Mouse (Mus musculus) liver, embryonic 16.5 days (tissue): ENCODE results near the gene Utp11. TPM values are rescaled to one million over a fixed set of nuclear protein-coding genes. Genes with fewer than 3 reads are reported as not detected.

ENCODE experiments used
- ATAC-seq: fragments of 200-750 bp; cut with Nextera tagmentation; 2 replicates; pipeline ENCODE4 v1.8.0; 2017; ENCODE audit warnings: low read depth, mild to moderate bottlenecking, moderate number of reproducible peaks, moderate library complexity
- H3K27ac ChIP-seq: fragments of 300-500 bp; sonication (generic); 2 replicates; pipeline ENCODE4 v1.5.1; 2014; ENCODE audit warnings: mild to moderate bottlenecking, low read length
- H3K27me3 ChIP-seq: fragments of 300-500 bp; sonication (generic); 2 replicates; pipeline ENCODE4 v1.6.1; 2014; ENCODE audit warnings: low read depth, low read length, mixed read lengths; ENCODE audit not compliant: control insufficient read depth, insufficient read depth
- H3K36me3 ChIP-seq: fragments of 300-500 bp; sonication (generic); 2 replicates; pipeline ENCODE4 v1.6.1; 2014; ENCODE audit warnings: mild to moderate bottlenecking; ENCODE audit not compliant: control insufficient read depth, insufficient read depth
- H3K4me1 ChIP-seq: fragments of 300-500 bp; sonication (generic); 2 replicates; pipeline ENCODE4 v1.6.1; 2014; ENCODE audit warnings: low read depth, low read length, mixed read lengths; ENCODE audit not compliant: control insufficient read depth
- H3K4me2 ChIP-seq: fragments of 300-500 bp; sonication (generic); 2 replicates; pipeline ENCODE4 v1.6.1; 2014; ENCODE audit warnings: low read depth, low read length, mixed read lengths
- H3K4me3 ChIP-seq: fragments of 300-500 bp; sonication (generic); 2 replicates; pipeline ENCODE4 v1.5.1; 2014; ENCODE audit warnings: low read depth, mild to moderate bottlenecking, low read length
- H3K9ac ChIP-seq: fragments of 300-500 bp; sonication (generic); 2 replicates; pipeline ENCODE4 v1.6.1; 2014; ENCODE audit warnings: low read depth, low read length
- H3K9me3 ChIP-seq: fragments of 300-500 bp; sonication (generic); replicated peaks from 2 replicates; pipeline ENCODE4 v1.6.1; 2016; ENCODE audit warnings: low read length; ENCODE audit not compliant: control insufficient read depth
- WGBS: fragments of 180-500 bp; shearing (Covaris S2); extraction: QIAGEN DNeasy Blood & Tissue Kit; methylation state at CpG from one replicate; pipeline ENCODE4 v1.1.7; 2014; ENCODE audit not compliant: insufficient replicate concordance; 5-methylcytosine and 5-hydroxymethylcytosine counted together
- polyA plus RNA-seq: library from polyadenylated mRNA; unstranded; fragments of >200 nt; fragmentation: Nextera tagmentation; extraction: Ambion mirVana; gene quantifications from 2 replicates; pipeline ENCODE4 v1.2.1, GENCODE M21; 2015

Utp11 gene
- polyA plus RNA-seq, 1 experiment from 2014 or later: 19.9 TPM

GRCm38 (mm10) chr4:124656854-124657650 lies 36.3 kb downstream of the Utp11 start:
- H3K4me1 ChIP-seq: peaks cover 13% of the 10 kb centered on the region
- no peaks in the 10 kb centered on the region for H3K9me3 ChIP-seq
- under 1% methylated on average over 79 of the region's 92 CpGs for WGBS
- peak overlapping the region; percentile 66 for H3K4me2 ChIP-seq
- H3K36me3 ChIP-seq: no peaks in the 10 kb centered on the region
- H3K4me3 ChIP-seq: peak overlapping the region; percentile 53
- no peak overlapping the region for H3K9ac ChIP-seq
- H3K27me3 ChIP-seq: peaks cover 95% of the 10 kb centered on the region
- H3K27ac ChIP-seq: no peak overlapping the region
- peak; percentile 87 for ATAC-seq

GRCm38 (mm10) chr4:124656518-124656853 lies 36.9 kb downstream of the Utp11 start, which contains the start of gene Pou3f1:
TSS of gene Pou3f1 (plus strand) at chr4:124656807.
- no peak for ATAC-seq
- H3K4me2 ChIP-seq: peak within 1 kb of the TSS; percentile 66
- no peaks in the 10 kb centered on the region for H3K36me3 ChIP-seq
- H3K4me1 ChIP-seq: peaks cover 13% of the 10 kb centered on the region
- no peak within 1 kb of the TSS for H3K27ac ChIP-seq
- H3K9me3 ChIP-seq: no peaks in the 10 kb centered on the region
- no peak within 1 kb of the TSS for H3K9ac ChIP-seq
- peaks cover 94% of the 10 kb centered on the region for H3K27me3 ChIP-seq
- WGBS: 4% methylated on average over 15 of the region's 15 CpGs
- peak within 1 kb of the TSS; percentile 53 for H3K4me3 ChIP-seq

DNA sequence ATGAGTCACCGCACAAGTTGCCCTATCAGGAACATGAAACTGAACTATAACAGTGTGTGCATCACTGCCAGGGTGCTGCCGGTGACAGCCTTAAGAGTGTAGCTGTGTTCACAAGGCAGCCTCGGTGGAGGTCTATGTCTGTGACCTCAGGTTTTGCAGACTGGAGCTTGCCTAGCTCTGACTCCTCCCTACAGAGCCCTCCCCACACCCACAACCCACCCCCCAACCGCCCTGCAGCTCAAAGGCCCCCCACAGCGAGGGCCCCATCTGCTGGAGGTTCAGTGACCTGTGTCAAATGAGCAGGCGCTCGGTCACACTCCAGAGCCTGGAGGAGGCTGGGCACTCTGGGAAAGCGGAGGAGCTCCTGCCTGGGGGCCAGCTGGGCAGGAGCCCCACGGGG lies 40.5 kb downstream of the Utp11 start:
- Histone ChIP-seq H3K4me1 (peaks cover 10% of the 10 kb centered on the region), H3K9me3 (no peaks in the 10 kb centered on the region), H3K27me3 (peaks cover 79% of the 10 kb centered on the region), H3K4me3 (no peak overlapping the region), H3K36me3 (no peaks in the 10 kb centered on the region), H3K27ac (no peak overlapping the region), H3K4me2 (no peak overlapping the region), H3K9ac (no peak overlapping the region)
- no peak for ATAC-seq
- WGBS: 9% methylated on average over 9 of the region's 9 CpGs

- H3K9me3 ChIP-seq: no peaks in the 10 kb centered on the region
- H3K4me1 ChIP-seq: peaks cover 13% of the 10 kb centered on the region
- H3K27ac ChIP-seq: no peak overlapping the region
- H3K4me2 ChIP-seq: no peak overlapping the region
- H3K4me3 ChIP-seq: no peak overlapping the region
- no peak for ATAC-seq
- WGBS: 47% methylated on average over 5 of the region's 5 CpGs
- H3K36me3 ChIP-seq: no peaks in the 10 kb centered on the region
- H3K9ac ChIP-seq: no peak overlapping the region
- peaks cover 36% of the 10 kb centered on the region for H3K27me3 ChIP-seq
Measured at GRCm38 (mm10) chr4:124647909-124648308, 45.5 kb downstream of the Utp11 start.

GRCm38 (mm10) chr4:124646591-124646990 lies 46.8 kb downstream of the Utp11 start:
- no peak overlapping the region for H3K9ac ChIP-seq
- no peak overlapping the region for H3K27ac ChIP-seq
- H3K4me2 ChIP-seq: peak overlapping the region; percentile 36
- 11% methylated on average over 8 of the region's 8 CpGs for WGBS
- peaks cover 30% of the 10 kb centered on the region for H3K27me3 ChIP-seq
- peaks cover 13% of the 10 kb centered on the region for H3K4me1 ChIP-seq
- peak overlapping the region; percentile 24; the same call in 1 of the 2 replicates for H3K4me3 ChIP-seq
- no peak for ATAC-seq
- H3K9me3 ChIP-seq: no peaks in the 10 kb centered on the region
- H3K36me3 ChIP-seq: no peaks in the 10 kb centered on the region

- H3K27ac ChIP-seq: no peak overlapping the region
- peaks cover 25% of the 10 kb centered on the region for H3K27me3 ChIP-seq
- ATAC-seq: peak; percentile 92
Measured at GRCm38 (mm10) chr4:124644974-124645433, 48.4 kb downstream of the Utp11 start.

GRCm38 (mm10) chr4:124643859-124644258 lies 49.5 kb downstream of the Utp11 start:
- H3K9ac ChIP-seq: no peak overlapping the region
- no peak overlapping the region for H3K27ac ChIP-seq
- no peaks in the 10 kb centered on the region for H3K36me3 ChIP-seq
- H3K27me3 ChIP-seq: peaks cover 17% of the 10 kb centered on the region
- H3K4me1 ChIP-seq: peaks cover 13% of the 10 kb centered on the region
- 74% methylated on average over 9 of the region's 9 CpGs for WGBS
- H3K4me3 ChIP-seq: no peak overlapping the region
- no peak for ATAC-seq
- no peaks in the 10 kb centered on the region for H3K9me3 ChIP-seq
- no peak overlapping the region for H3K4me2 ChIP-seq

More at GRCm38 (mm10) chr4:124644974-124645433, 48.4 kb downstream of the Utp11 start:
- no peak overlapping the region for H3K4me3 ChIP-seq
- no peaks in the 10 kb centered on the region for H3K36me3 ChIP-seq
- 3% methylated on average over 3 of the region's 3 CpGs for WGBS
- no peak overlapping the region for H3K9ac ChIP-seq
- H3K9me3 ChIP-seq: no peaks in the 10 kb centered on the region
- peaks cover 13% of the 10 kb centered on the region for H3K4me1 ChIP-seq
- peak overlapping the region; percentile 9; the same call in 1 of the 2 replicates for H3K4me2 ChIP-seq

DNA sequence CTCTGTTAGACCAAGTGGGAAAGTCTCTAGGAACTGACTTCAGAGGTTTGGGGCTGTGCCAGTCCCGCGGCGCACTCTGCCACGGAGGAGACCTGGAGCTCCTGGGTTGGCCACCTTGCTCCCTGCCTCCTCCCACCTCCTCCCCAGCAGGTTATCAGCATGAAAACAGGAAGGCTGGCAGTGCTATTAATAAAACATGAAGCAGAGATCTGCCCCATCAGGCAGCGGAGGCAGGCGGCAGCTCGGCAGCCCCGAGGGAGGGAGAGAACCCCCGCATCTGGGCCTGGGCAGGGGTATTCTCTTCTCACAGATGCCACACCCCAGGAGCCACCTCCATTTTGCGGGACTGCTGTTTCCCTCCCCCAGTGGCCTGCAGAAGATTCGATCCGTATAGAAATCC lies 53.7 kb downstream of the Utp11 start:
- peaks cover 1% of the 10 kb centered on the region for H3K4me1 ChIP-seq
- no peak for ATAC-seq
- peaks cover 12% of the 10 kb centered on the region; the same call in 1 of the 2 replicates for H3K27me3 ChIP-seq
- H3K4me2 ChIP-seq: no peak overlapping the region
- H3K4me3 ChIP-seq: no peak overlapping the region
- 17% methylated on average over 12 of the region's 12 CpGs for WGBS
- H3K27ac ChIP-seq: no peak overlapping the region
- no peaks in the 10 kb centered on the region for H3K9me3 ChIP-seq
- H3K9ac ChIP-seq: no peak overlapping the region
- H3K36me3 ChIP-seq: no peaks in the 10 kb centered on the region

- H3K9me3 ChIP-seq: no peaks in the 10 kb centered on the region
- no peak overlapping the region for H3K27ac ChIP-seq
- no peak for ATAC-seq
- no peaks in the 10 kb centered on the region for H3K36me3 ChIP-seq
- no peak overlapping the region for H3K9ac ChIP-seq
- H3K4me2 ChIP-seq: no peak overlapping the region
- H3K4me1 ChIP-seq: no peaks in the 10 kb centered on the region
- 3% methylated on average over 9 of the region's 9 CpGs for WGBS
- no peak overlapping the region for H3K4me3 ChIP-seq
- peaks cover 2% of the 10 kb centered on the region; the same call in 1 of the 2 replicates for H3K27me3 ChIP-seq
Measured at GRCm38 (mm10) chr4:124633281-124633680, 60.1 kb downstream of the Utp11 start.
